Mouse (Mus musculus) forebrain, embryonic 15.5 days (tissue): ENCODE results near the gene Sf3b1. TPM values are rescaled to one million over a fixed set of nuclear protein-coding genes. Genes with fewer than 3 reads are reported as not detected.
"Not testable (repeated sequence)": the region's sequence is repeated elsewhere in the genome, so short reads cannot be mapped to it uniquely, and the experiment has no call there.

Source experiments
- ATAC-seq: fragments of 200-750 bp; cut with Nextera tagmentation; replicated peaks from 2 replicates; pipeline ENCODE4 v1.8.0; 2017; ENCODE audit warnings: mild to moderate bottlenecking, moderate TSS enrichment, moderate library complexity
- H3K27ac ChIP-seq: fragments of 300-500 bp; sonication (generic); replicated peaks from 2 replicates; pipeline ENCODE4 v1.5.1; 2015; ENCODE audit warnings: mild to moderate bottlenecking, inconsistent platforms
- H3K27me3 ChIP-seq: fragments of 300-500 bp; sonication (generic); 2 replicates; pipeline ENCODE4 v1.6.1; 2015; ENCODE audit warnings: inconsistent platforms
- H3K36me3 ChIP-seq: fragments of 300-500 bp; sonication (generic); 2 replicates; pipeline ENCODE4 v1.6.1; 2015; ENCODE audit warnings: mild to moderate bottlenecking, inconsistent platforms
- H3K4me1 ChIP-seq: fragments of 300-500 bp; sonication (generic); 2 replicates; pipeline ENCODE4 v1.6.1; 2015; ENCODE audit warnings: inconsistent platforms
- H3K4me2 ChIP-seq: fragments of 300-500 bp; sonication (generic); replicated peaks from 2 replicates; pipeline ENCODE4 v1.6.1; 2015; ENCODE audit warnings: mild to moderate bottlenecking, inconsistent platforms
- H3K4me3 ChIP-seq: fragments of 300-500 bp; sonication (generic); 2 replicates; pipeline ENCODE4 v1.5.1; 2015; ENCODE audit warnings: mild to moderate bottlenecking, inconsistent platforms
- H3K9ac ChIP-seq: fragments of 300-500 bp; sonication (generic); replicated peaks from 2 replicates; pipeline ENCODE4 v1.6.1; 2015; ENCODE audit warnings: mild to moderate bottlenecking, inconsistent platforms
- H3K9me3 ChIP-seq: fragments of 300-500 bp; sonication (generic); 2 replicates; pipeline ENCODE4 v1.6.1; 2016; ENCODE audit warnings: inconsistent platforms
- WGBS: fragments of 180-500 bp; shearing (Covaris S2); methylation state at CpG from one replicate; pipeline ENCODE4 v1.1.7; 2015; ENCODE audit warnings: mixed read lengths; 5-methylcytosine and 5-hydroxymethylcytosine counted together
- polyA plus RNA-seq: library from polyadenylated mRNA; unstranded; fragments of >200 nt; fragmentation: Nextera tagmentation; extraction: Ambion mirVana; gene quantifications from 2 replicates; pipeline ENCODE4 v1.2.1, GENCODE M21; 2015

The Sf3b1 gene
- polyA plus RNA-seq, 1 experiment from 2014 or later = 417 TPM

DNA sequence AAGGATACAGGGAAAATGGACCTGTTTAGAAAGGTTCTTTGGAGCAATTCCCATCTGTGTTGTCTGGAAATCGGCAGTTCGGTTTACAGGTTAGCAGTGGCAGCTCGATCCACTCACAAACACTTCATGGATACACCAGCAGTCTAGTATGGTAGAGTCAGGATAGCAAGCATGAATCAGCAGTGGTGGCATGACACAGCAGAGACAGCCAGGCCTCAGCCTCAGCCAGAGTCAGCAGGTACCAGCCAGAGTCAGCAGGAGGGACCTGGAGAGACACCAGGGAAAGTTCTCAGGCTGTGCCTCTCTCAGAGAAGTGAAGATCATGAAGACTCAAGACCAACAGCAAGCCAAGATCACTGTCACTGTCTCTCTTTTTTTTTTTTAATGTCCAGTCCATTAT, 60.4 kb downstream of the Sf3b1 start:
- Histone ChIP-seq H3K27ac (no peak overlapping the region), H3K27me3 (no peaks in the 10 kb centered on the region), H3K36me3 (no peaks in the 10 kb centered on the region), H3K4me2 (no peak overlapping the region), H3K9ac (no peak overlapping the region), H3K9me3 (no peaks in the 10 kb centered on the region), H3K4me3 (no peak overlapping the region), H3K4me1 (no peaks in the 10 kb centered on the region)
- WGBS = 91% methylated on average over 3 of the region's 3 CpGs
- ATAC-seq = no peak

- Histone ChIP-seq H3K27me3 (no peaks in the 10 kb centered on the region), H3K9ac (no peak overlapping the region), H3K27ac (no peak overlapping the region), H3K36me3 (no peaks in the 10 kb centered on the region), H3K4me1 (no peaks in the 10 kb centered on the region), H3K4me2 (no peak overlapping the region), H3K9me3 (no peaks in the 10 kb centered on the region), H3K4me3 (no peak overlapping the region)
- no peak for ATAC-seq
- WGBS = 76% methylated on average over 11 of the region's 11 CpGs
These were observed 61.9 kb downstream of the Sf3b1 start for GRCm38 (mm10) chr1:54965159-54965995.

DNA sequence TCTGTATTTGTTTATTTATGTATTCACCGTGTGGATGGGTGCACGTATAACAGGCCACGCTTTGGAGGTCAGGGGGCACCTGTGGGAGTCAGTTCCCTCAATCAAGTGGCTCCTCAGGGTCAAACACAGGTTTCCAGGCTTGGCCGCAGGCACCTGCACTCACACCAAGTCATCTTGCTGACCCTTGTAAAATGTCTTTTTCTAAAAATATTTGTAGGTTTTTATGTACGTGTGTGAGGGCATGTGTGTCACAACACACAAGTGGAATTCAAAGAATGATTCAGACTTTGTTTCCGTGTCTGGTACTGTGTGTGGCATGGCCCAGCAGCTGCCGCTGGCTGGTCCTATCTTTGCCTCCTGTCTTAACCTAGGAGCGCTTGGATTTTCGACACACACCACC, 65.6 kb downstream of the Sf3b1 start:
- H3K9ac ChIP-seq = no peak overlapping the region
- WGBS = 93% methylated on average over 9 of the region's 9 CpGs
- H3K4me3 ChIP-seq = no peak overlapping the region
- H3K9me3 ChIP-seq = no peaks in the 10 kb centered on the region
- ATAC-seq = no peak
- H3K27me3 ChIP-seq = no peaks in the 10 kb centered on the region
- no peak overlapping the region for H3K27ac ChIP-seq
- no peak overlapping the region for H3K4me2 ChIP-seq
- no peaks in the 10 kb centered on the region for H3K4me1 ChIP-seq
- no peaks in the 10 kb centered on the region for H3K36me3 ChIP-seq

DNA sequence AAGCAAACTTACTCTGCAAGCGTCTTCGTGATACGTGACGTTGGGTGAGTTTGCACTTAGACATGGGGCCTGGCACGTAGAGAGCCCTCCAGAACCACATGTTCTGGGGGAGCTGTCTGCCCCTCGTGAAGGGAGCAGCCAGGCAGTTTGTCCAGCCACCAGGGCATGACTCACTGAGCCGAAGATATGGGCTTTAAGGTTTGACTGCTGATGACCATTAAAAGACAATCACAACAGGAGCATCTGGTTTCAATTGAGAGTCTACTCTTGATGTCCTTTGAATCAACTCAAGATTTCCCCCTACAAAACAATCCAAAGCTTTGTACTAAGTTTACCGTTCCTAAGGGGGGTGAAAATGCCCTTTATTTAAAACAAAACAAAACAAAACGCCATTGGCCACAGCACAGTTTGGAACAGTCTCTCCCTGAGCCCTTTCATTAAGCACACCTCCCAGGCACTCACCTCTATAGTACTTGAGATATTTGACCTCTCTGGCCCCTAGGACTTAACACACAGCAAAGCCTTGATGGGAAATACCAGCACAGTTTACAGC, 66.6 kb downstream of the Sf3b1 start:
- Histone ChIP-seq H3K27me3 (no peaks in the 10 kb centered on the region), H3K4me3 (no peak overlapping the region), H3K4me1 (no peaks in the 10 kb centered on the region), H3K9ac (no peak overlapping the region), H3K9me3 (no peaks in the 10 kb centered on the region), H3K4me2 (no peak overlapping the region), H3K27ac (no peak overlapping the region), H3K36me3 (no peaks in the 10 kb centered on the region)
- no peak for ATAC-seq
- WGBS = 76% methylated on average over 9 of the region's 9 CpGs

- 73% methylated on average over 3 of the region's 3 CpGs for WGBS
- ATAC-seq = no peak
- Histone ChIP-seq H3K36me3 (no peaks in the 10 kb centered on the region), H3K4me1 (no peaks in the 10 kb centered on the region), H3K4me2 (no peak overlapping the region), H3K27ac (no peak overlapping the region), H3K9ac (no peak overlapping the region), H3K27me3 (no peaks in the 10 kb centered on the region), H3K9me3 (no peaks in the 10 kb centered on the region), H3K4me3 (no peak overlapping the region)
These were observed 68.8 kb downstream of the Sf3b1 start for GRCm38 (mm10) chr1:54958525-54958924.

GRCm38 (mm10) chr1:54956995-54957394, 70.3 kb downstream of the Sf3b1 start:
- H3K4me3 ChIP-seq, H3K36me3 ChIP-seq, H3K9ac ChIP-seq, H3K4me2 ChIP-seq, ATAC-seq, H3K27ac ChIP-seq, H3K27me3 ChIP-seq, H3K9me3 ChIP-seq, H3K4me1 ChIP-seq: not testable (repeated sequence)
- 94% methylated on average over 14 of the region's 14 CpGs for WGBS

- no peak overlapping the region for H3K4me2 ChIP-seq
- H3K4me1 ChIP-seq = no peaks in the 10 kb centered on the region
- no peak overlapping the region for H3K4me3 ChIP-seq
- no peak for ATAC-seq
- 81% methylated on average over 4 of the region's 4 CpGs for whole genome bisulfite sequencing
- H3K9ac ChIP-seq = no peak overlapping the region
- H3K36me3 ChIP-seq = no peaks in the 10 kb centered on the region
- H3K27me3 ChIP-seq = no peaks in the 10 kb centered on the region
- H3K27ac ChIP-seq = no peak overlapping the region
- no peaks in the 10 kb centered on the region for H3K9me3 ChIP-seq
These were observed 72.4 kb downstream of the Sf3b1 start for GRCm38 (mm10) chr1:54954856-54955255.

GRCm38 (mm10) chr1:54944648-54945047, 82.6 kb downstream of the Sf3b1 start:
- H3K36me3 ChIP-seq = no peaks in the 10 kb centered on the region
- H3K4me2 ChIP-seq = no peak overlapping the region
- H3K9me3 ChIP-seq = no peaks in the 10 kb centered on the region
- no peak for ATAC-seq
- WGBS = 84% methylated on average over 3 of the region's 3 CpGs
- no peaks in the 10 kb centered on the region for H3K4me1 ChIP-seq
- H3K27ac ChIP-seq = no peak overlapping the region
- H3K9ac ChIP-seq = no peak overlapping the region
- H3K27me3 ChIP-seq = no peaks in the 10 kb centered on the region
- no peak overlapping the region for H3K4me3 ChIP-seq

- 82% methylated on average over 3 of the region's 3 CpGs for WGBS
- no peaks in the 10 kb centered on the region for H3K4me1 ChIP-seq
- no peaks in the 10 kb centered on the region for H3K36me3 ChIP-seq
- no peaks in the 10 kb centered on the region for H3K27me3 ChIP-seq
- H3K27ac ChIP-seq = no peak overlapping the region
- H3K4me3 ChIP-seq = no peak overlapping the region
- ATAC-seq = no peak
- no peak overlapping the region for H3K9ac ChIP-seq
- H3K4me2 ChIP-seq = no peak overlapping the region
- no peaks in the 10 kb centered on the region for H3K9me3 ChIP-seq
These were observed 91.8 kb downstream of the Sf3b1 start for GRCm38 (mm10) chr1:54935466-54935865.

Other genes with a start within 250 kb of the Sf3b1 start
- gene Ankrd44, start 101.1 kb downstream of the Sf3b1 start, polyA plus RNA-seq = 21.5 and 24.1 TPM in 2 replicates
- 36.0 and 36.6 TPM in 2 replicates for gene Coq10b, start 25.3 kb upstream of the Sf3b1 start, polyA plus RNA-seq
- 253 and 276 TPM in 2 replicates for gene Hspe1, start 60.7 kb upstream of the Sf3b1 start, polyA plus RNA-seq
- 291 and 296 TPM in 2 replicates for gene Hspd1, start 60.8 kb upstream of the Sf3b1 start, polyA plus RNA-seq
- gene Mob4, start 103.8 kb upstream of the Sf3b1 start, polyA plus RNA-seq = 175 and 182 TPM in 2 replicates
- 12.7 and 13.4 TPM in 2 replicates for gene Rftn2, start 199.3 kb upstream of the Sf3b1 start, polyA plus RNA-seq
- 4.3 and 4.4 TPM in 2 replicates for gene Mars2, start 209.7 kb upstream of the Sf3b1 start, polyA plus RNA-seq